11 mouse cellular contexts compared by ENCODE assay signal in genomic region chr3:51270069-51270817, GRCm38 (mm10). TPM values are rescaled to one million over a fixed set of nuclear protein-coding genes. Genes with fewer than 3 reads are reported as not detected.
DNase-seq lines count a peak whose midpoint lies in the region.
"Had no signal": no experiment of that assay in that cellular context is flagged by ENCODE, and none has a peak within 500 bp of the region (broad histone marks: within the 10 kb centered on the region; RNA-seq: fewer than 3 reads in every experiment).

No protein-coding gene starts in this region.

- peaks cover 38% of the 10 kb centered on the region for H3K36me3 ChIP-seq in megakaryocyte, embryonic 14.5 days (replicated peaks; ENCODE audit: low read length)

- DNase-seq in gastrocnemius, adult 18-20 months (ENCODE audit: low spot score): peak; percentile 31
- no peak for DNase-seq in gastrocnemius, postnatal 14 days
- peak; percentile 62 for DNase-seq in CD4-positive, CD25-positive, alpha-beta regulatory T cell, adult 2 months (ENCODE audit: low read depth, low spot score)
- DNase-seq in heart, postnatal 10 days: peak; percentile 50 to 54
- DNase-seq in layer of hippocampus, postnatal 10 days (ENCODE audit: low spot score in 2 of 2): no peak
- no peak for DNase-seq in ovary, adult 18-20 months (ENCODE audit: low spot score)
- no peak for DNase-seq in liver
- DNase-seq: cerebellum, adult 9-11 months; right cerebral cortex, postnatal 14 days had no signal

- peaks cover 51% of the 10 kb centered on the region for H3K4me1 ChIP-seq in megakaryocyte, embryonic 14.5 days

- intact Hi-C loops in gastrocnemius, postnatal 14 days (cut with DNase I; ENCODE audit: low total_unique reads): no loop called here
- intact Hi-C loops in heart, postnatal 10 days (cut with DNase I): no loop called here

- H3K27me3 ChIP-seq in megakaryocyte, embryonic 14.5 days (replicated peaks): no peaks in the 10 kb centered on the region
- H3K27me3 ChIP-seq: forebrain, embryonic 15.5 days had no signal

- peak overlapping the region; percentile 78 for H3K4me3 ChIP-seq in megakaryocyte, embryonic 14.5 days (replicated peaks)
- H3K4me3 ChIP-seq: forebrain, embryonic 15.5 days had no signal

- no peaks in the 10 kb centered on the region for H3K9me3 ChIP-seq in megakaryocyte, embryonic 14.5 days
- H3K9me3 ChIP-seq: forebrain, embryonic 15.5 days had no signal

RNA-seq across cellular contexts. Expression of gene Noct, which starts 46.0 kb away (rescaled TPM):
- total RNA-seq in gastrocnemius, adult 18-20 months (2021): 10 to 100 TPM; 22.5 to 28.0 TPM
- 10 to 100 TPM; 17.0 to 35.4 TPM for total RNA-seq in gastrocnemius, postnatal 14 days (2021)
- total RNA-seq in heart, postnatal 10 days (2021): 10 to 100 TPM; 28.9 to 75.4 TPM
- 4.9 and 9.6 TPM in 2 replicates for polyA plus RNA-seq in megakaryocyte, embryonic 14.5 days (2012; ENCODE audit: insufficient read depth, low replicate concordance)
- total RNA-seq in layer of hippocampus, postnatal 10 days (2021): 10 to 100 TPM; 52.4 to 53.9 TPM

Comparison
In these comparisons a context has a peak if more than half of its experiments do, and no peak if none do; other contexts are left out.
1. DNase-seq: peak in gastrocnemius, adult 18-20 months (single experiment), CD4-positive, CD25-positive, alpha-beta regulatory T cell, adult 2 months (single experiment) and heart, postnatal 10 days (2 of 2); none in gastrocnemius, postnatal 14 days (single experiment), layer of hippocampus, postnatal 10 days (0 of 2), ovary, adult 18-20 months (single experiment) and liver (single experiment).